Mouse (Mus musculus) spleen, adult 18-20 months (tissue): ENCODE results near the gene Clpx.
A peak's percentile ranks its signal among the peaks of the same experiment; 100 is the strongest.
"Not testable (repeated sequence)": the region's sequence is repeated elsewhere in the genome, so short reads cannot be mapped to it uniquely, and the experiment has no call there.

Source experiments
- DNase-seq, 2 experiments: peaks; one replicate each; pipeline ENCODE4 v3.0.0; 2022; ENCODE audit warnings: mixed read lengths in 2 of 2

Gene Clpx

GRCm38 (mm10) chr9:65293119-65293518 is 941 bp upstream of the Clpx start:
- DNase-seq, result no peak

GRCm38 (mm10) chr9:65293580-65293972 is 484 bp upstream of the Clpx start:
- peak in 1 of 2 experiments; percentile 5 for DNase-seq

GRCm38 (mm10) chr9:65294716-65295378 is 787 bp downstream of the Clpx start:
- DNase-seq, result no peak

GRCm38 (mm10) chr9:65297056-65297455 is 3.0 kb downstream of the Clpx start:
- DNase-seq, result no peak

- DNase-seq, result no peak
Observed at GRCm38 (mm10) chr9:65298761-65299160, 4.7 kb downstream of the Clpx start.

GRCm38 (mm10) chr9:65299650-65300049 is 5.6 kb downstream of the Clpx start:
- no peak for DNase-seq

- no peak for DNase-seq
Observed at GRCm38 (mm10) chr9:65302327-65302983, 8.4 kb downstream of the Clpx start.

- DNase-seq, result no peak
Observed at GRCm38 (mm10) chr9:65303586-65303985, 9.5 kb downstream of the Clpx start.

- DNase-seq, result no peak
Observed at GRCm38 (mm10) chr9:65304300-65304699, 10.2 kb downstream of the Clpx start.

- no peak for DNase-seq
Observed at GRCm38 (mm10) chr9:65306672-65307071, 12.6 kb downstream of the Clpx start.

- DNase-seq, result no peak
Observed at GRCm38 (mm10) chr9:65308011-65308410, 14.0 kb downstream of the Clpx start.

GRCm38 (mm10) chr9:65312669-65313357 is 18.8 kb downstream of the Clpx start:
- no peak for DNase-seq

GRCm38 (mm10) chr9:65313846-65314245 is 19.8 kb downstream of the Clpx start:
- DNase-seq, result no peak

GRCm38 (mm10) chr9:65322255-65322900 is 28.3 kb downstream of the Clpx start:
- DNase-seq, result no peak

GRCm38 (mm10) chr9:65325971-65326370 is 31.9 kb downstream of the Clpx start:
- no peak for DNase-seq

GRCm38 (mm10) chr9:65327371-65327770 is 33.3 kb downstream of the Clpx start:
- DNase-seq, result no peak

GRCm38 (mm10) chr9:65333958-65334357 is 39.9 kb downstream of the Clpx start:
- DNase-seq, result no peak

GRCm38 (mm10) chr9:65339146-65339545 is 45.1 kb downstream of the Clpx start:
- no peak for DNase-seq

- no peak for DNase-seq
Observed at GRCm38 (mm10) chr9:65340414-65340813, 46.4 kb downstream of the Clpx start.

- not testable (repeated sequence) for DNase-seq
Observed at GRCm38 (mm10) chr9:65345439-65345838, 51.4 kb downstream of the Clpx start.

- DNase-seq, result peak; percentile 85 to 90
Observed at GRCm38 (mm10) chr9:65345854-65346475, 51.9 kb downstream of the Clpx start, which contains the start of gene Pdcd7. TSS of gene Pdcd7 (plus strand) at chr9:65346104.

GRCm38 (mm10) chr9:65346476-65347111 is 52.5 kb downstream of the Clpx start:
- DNase-seq, result peak; percentile 31 to 55
